Mouse (Mus musculus) C2C12 (cell line): ENCODE results near the gene Zc3h18. TPM values are rescaled to one million over a fixed set of nuclear protein-coding genes. Genes with fewer than 3 reads are reported as not detected.
A peak's percentile ranks its signal among the peaks of the same experiment; 100 is the strongest.

Source experiments
- H3K27me3 ChIP-seq: one replicate; pipeline ENCODE4 v1.6.1; 2011; ENCODE audit not compliant: control insufficient read depth, insufficient read depth, insufficient read length
- H3K36me3 ChIP-seq: one replicate; pipeline ENCODE4 v1.6.1; 2011; ENCODE audit not compliant: control insufficient read depth, insufficient read depth
- H3K4me3 ChIP-seq: one replicate; pipeline ENCODE4 v1.5.1; 2011; ENCODE audit warnings: mild to moderate bottlenecking, control low read depth; ENCODE audit not compliant: poor library complexity, insufficient read depth, severe bottlenecking
- H3K79me2 ChIP-seq: one replicate; pipeline ENCODE4 v1.6.1; 2011; ENCODE audit not compliant: control insufficient read depth, insufficient read depth
- H3K79me3 ChIP-seq: one replicate; pipeline ENCODE4 v1.6.1; 2011; ENCODE audit warnings: low read depth, control low read depth
- H3ac ChIP-seq: one replicate; pipeline ENCODE3; 2011; ENCODE audit warnings: low read depth; ENCODE audit not compliant: control insufficient read depth, insufficient read length
- CEBPB ChIP-seq: IDR thresholded peaks from one replicate; pipeline ENCODE4 v1.6.1; 2011; ENCODE audit warnings: low read depth, mild to moderate bottlenecking, control low read depth, moderate library complexity
- CTCF ChIP-seq: IDR thresholded peaks from one replicate; pipeline ENCODE4 v1.5.1; 2011; ENCODE audit not compliant: control insufficient read depth, insufficient read depth, insufficient read length
- FOSL1 ChIP-seq: IDR thresholded peaks from one replicate; pipeline ENCODE4 v1.8.0; 2011; ENCODE audit warnings: mild to moderate bottlenecking, low read length; ENCODE audit not compliant: poor library complexity, insufficient read depth, severe bottlenecking
- MAX ChIP-seq: IDR thresholded peaks from one replicate; pipeline ENCODE4 v1.6.1; 2011; ENCODE audit warnings: mild to moderate bottlenecking, control low read depth
- MYOD1 ChIP-seq: IDR thresholded peaks from one replicate; pipeline ENCODE4 v1.6.1; 2011; ENCODE audit warnings: low read depth; ENCODE audit not compliant: control insufficient read depth, insufficient read length
- MYOG ChIP-seq: IDR thresholded peaks from one replicate; pipeline ENCODE4 v1.6.1; 2011; ENCODE audit not compliant: control insufficient read depth, insufficient read length; ENCODE audit errors: extremely low read depth
- USF1 ChIP-seq: IDR thresholded peaks from one replicate; pipeline ENCODE4 v1.6.1; 2011; ENCODE audit warnings: low read depth, mild to moderate bottlenecking, control low read depth, moderate library complexity
- polyA plus RNA-seq: library from polyadenylated mRNA; unstranded; fragments of >200 nt; fragmentation: generic; extraction: Trizol; gene quantifications from one replicate; pipeline ENCODE4 v1.2.1, GENCODE M21; 2012; ENCODE audit warnings: missing spikeins

Zc3h18 gene
- polyA plus RNA-seq, 1 experiment = 43.5 TPM

GRCm38 (mm10) chr8:122338852-122339251 lies 37.6 kb upstream of the Zc3h18 start:
- Histone ChIP-seq H3K36me3 (no peaks in the 10 kb centered on the region), H3K27me3 (no peaks in the 10 kb centered on the region), H3K4me3 (no peak overlapping the region), H3K79me2 (no peaks in the 10 kb centered on the region), H3K79me3 (no peaks in the 10 kb centered on the region), H3ac (no peak overlapping the region)
- TF ChIP-seq MYOG (no peak), USF1 (no peak), CEBPB (no peak), MYOD1 (no peak), CTCF (no peak), FOSL1 (no peak), MAX (no peak)

GRCm38 (mm10) chr8:122340761-122341160 lies 35.6 kb upstream of the Zc3h18 start:
- TF ChIP-seq MYOD1 (no peak), MAX (no peak), MYOG (no peak), USF1 (no peak), FOSL1 (no peak), CEBPB (no peak), CTCF (no peak)
- H3K79me3 ChIP-seq = no peaks in the 10 kb centered on the region
- H3ac ChIP-seq = no peak overlapping the region
- no peaks in the 10 kb centered on the region for H3K27me3 ChIP-seq
- H3K4me3 ChIP-seq = no peak overlapping the region
- H3K79me2 ChIP-seq = no peaks in the 10 kb centered on the region
- H3K36me3 ChIP-seq = no peaks in the 10 kb centered on the region

GRCm38 (mm10) chr8:122341790-122342189 lies 34.6 kb upstream of the Zc3h18 start:
- Histone ChIP-seq H3K79me3 (no peaks in the 10 kb centered on the region), H3ac (peak overlapping the region; percentile 0), H3K79me2 (no peaks in the 10 kb centered on the region), H3K36me3 (no peaks in the 10 kb centered on the region), H3K4me3 (no peak overlapping the region), H3K27me3 (no peaks in the 10 kb centered on the region)
- TF ChIP-seq MAX (peak; percentile 11), CEBPB (no peak)

- Histone ChIP-seq H3ac (no peak overlapping the region), H3K4me3 (no peak overlapping the region), H3K79me2 (no peaks in the 10 kb centered on the region), H3K36me3 (no peaks in the 10 kb centered on the region), H3K27me3 (no peaks in the 10 kb centered on the region), H3K79me3 (no peaks in the 10 kb centered on the region)
- TF ChIP-seq MAX (no peak), CTCF (no peak), USF1 (no peak), FOSL1 (peak; percentile 4), MYOG (no peak), MYOD1 (no peak)
Observed at GRCm38 (mm10) chr8:122342362-122342761, 34.0 kb upstream of the Zc3h18 start.

GRCm38 (mm10) chr8:122342806-122343209 lies 33.6 kb upstream of the Zc3h18 start:
- no peaks in the 10 kb centered on the region for H3K79me3 ChIP-seq
- H3K4me3 ChIP-seq = peak overlapping the region; percentile 19
- no peaks in the 10 kb centered on the region for H3K79me2 ChIP-seq
- H3K36me3 ChIP-seq = no peaks in the 10 kb centered on the region
- peak overlapping the region; percentile 53 for H3ac ChIP-seq
- no peaks in the 10 kb centered on the region for H3K27me3 ChIP-seq
- no peak for TF ChIP-seq CTCF
- peak; percentile 25 for TF ChIP-seq MAX
- TF ChIP-seq FOSL1 = no peak
- TF ChIP-seq CEBPB = no peak
- peak; percentile 75 for TF ChIP-seq MYOD1

GRCm38 (mm10) chr8:122343341-122343740 lies 33.1 kb upstream of the Zc3h18 start:
- TF ChIP-seq CTCF (no peak), CEBPB (no peak), FOSL1 (no peak), USF1 (no peak), MAX (no peak), MYOG (no peak), MYOD1 (no peak)
- H3K79me3 ChIP-seq = no peaks in the 10 kb centered on the region
- H3K36me3 ChIP-seq = no peaks in the 10 kb centered on the region
- no peaks in the 10 kb centered on the region for H3K79me2 ChIP-seq
- H3ac ChIP-seq = peak overlapping the region; percentile 53
- peak overlapping the region; percentile 19 for H3K4me3 ChIP-seq
- H3K27me3 ChIP-seq = no peaks in the 10 kb centered on the region
